Mouse (Mus musculus): ENCODE data around the gene Gpatch8. TPM values are rescaled to one million over a fixed set of nuclear protein-coding genes. Genes with fewer than 3 reads are reported as not detected.
"Not testable (repeated sequence)": the region's sequence is repeated elsewhere in the genome, so short reads cannot be mapped to it uniquely, and the experiment has no call there.

Gpatch8 gene
- total and polyA plus RNA-seq, 2 experiments from 2014 or later: 21.3 to 48.9 TPM

DNA sequence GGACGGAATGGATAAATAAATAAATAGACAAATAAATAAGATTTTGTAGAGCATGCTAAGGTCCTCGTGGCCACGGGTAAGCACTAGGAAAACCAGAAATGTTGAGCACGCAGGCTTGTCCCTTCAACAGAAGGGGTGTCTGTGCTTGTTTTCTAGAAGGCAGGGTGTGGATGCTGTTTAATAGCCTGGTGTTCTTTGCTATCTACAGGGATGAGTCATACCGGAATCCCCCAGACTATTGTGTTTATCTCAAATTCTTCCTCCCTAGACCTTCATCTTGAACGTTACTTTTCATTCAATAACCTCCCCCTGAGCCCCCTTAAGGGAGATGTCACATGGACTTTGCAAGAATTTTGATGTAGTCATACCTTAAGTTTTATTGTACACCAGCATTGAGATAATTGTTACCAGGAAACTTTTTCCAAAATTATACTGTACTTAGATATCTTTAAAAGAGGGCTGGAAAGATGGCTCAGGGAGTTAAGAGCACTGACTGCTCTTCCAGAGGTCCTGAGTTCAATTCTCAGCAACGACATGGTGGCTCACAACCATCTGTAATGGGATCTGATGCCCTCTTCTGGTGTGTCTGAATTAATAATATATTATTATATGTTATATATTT lies 12.7 kb upstream of the Gpatch8 start:
- no peak overlapping the region for H3K9ac ChIP-seq (replicated peaks; ENCODE audit: low read length)
- no peaks in the 10 kb centered on the region for H3K9me3 ChIP-seq (ENCODE audit: low read length)
- TF ChIP-seq CTCF (IDR thresholded peaks at IDR 0.05; ENCODE audit: low read depth): no peak
- DNase-seq (ENCODE audit: low spot score) (no peak), ATAC-seq (no peak)
- no peak overlapping the region for H3K27ac ChIP-seq
- WGBS: 79% methylated on average over 7 of the region's 7 CpGs
- no peaks in the 10 kb centered on the region for H3K36me3 ChIP-seq (ENCODE audit: insufficient read depth, low read length)
- no peaks in the 10 kb centered on the region for H3K4me1 ChIP-seq (ENCODE audit: insufficient read depth, low read length)
- H3K27me3 ChIP-seq (ENCODE audit: insufficient read depth, low read length): no peaks in the 10 kb centered on the region
- no peak overlapping the region for H3K4me2 ChIP-seq (ENCODE audit: low read depth, low read length)
- no peak overlapping the region for H3K4me3 ChIP-seq (ENCODE audit: low read length)

DNA sequence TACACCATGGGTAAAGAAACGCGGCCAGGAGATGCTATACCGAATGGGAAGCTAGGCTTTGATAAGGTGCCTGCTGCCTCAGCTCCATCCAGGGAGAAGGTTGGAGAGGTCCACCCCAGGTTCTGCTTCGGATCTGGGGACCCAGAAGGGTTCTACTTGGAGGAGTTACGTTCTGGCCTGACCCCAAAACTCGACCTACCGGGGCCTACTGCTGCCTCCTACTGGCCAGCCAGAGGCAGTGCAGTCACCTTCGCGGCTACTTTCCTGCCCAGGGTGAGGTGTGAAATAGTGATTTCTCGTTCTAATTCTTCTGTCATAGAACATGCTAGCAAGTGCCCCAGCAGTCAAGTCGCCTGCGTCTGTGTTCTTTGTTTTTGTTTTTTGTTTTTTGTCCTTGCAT lies 12.0 kb upstream of the Gpatch8 start:
- no peaks in the 10 kb centered on the region for H3K4me1 ChIP-seq (ENCODE audit: insufficient read depth, low read length)
- WGBS: 82% methylated on average over 12 of the region's 12 CpGs

DNA sequence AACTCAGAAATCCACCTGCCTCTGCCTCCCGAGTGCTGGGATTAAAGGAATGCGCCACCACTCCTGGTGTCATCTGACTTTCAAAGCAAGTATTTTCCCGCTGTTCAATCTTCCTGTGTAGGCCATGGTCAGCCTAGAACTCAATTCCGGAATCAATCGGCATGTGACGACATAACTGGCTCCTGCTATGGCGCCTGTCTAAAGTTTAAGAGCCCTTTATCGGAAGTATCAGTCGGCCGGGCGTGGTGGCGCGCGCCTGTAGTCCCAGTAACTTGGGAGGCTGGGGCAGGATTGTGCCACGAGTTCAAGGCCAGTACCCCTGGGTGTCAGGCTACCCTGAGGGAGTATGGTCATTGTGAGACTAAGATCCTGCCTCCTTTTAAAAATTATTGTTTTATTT lies 11.5 kb upstream of the Gpatch8 start:
- Histone ChIP-seq H3K9ac (replicated peaks; ENCODE audit: low read length) (no peak overlapping the region), H3K9me3 (ENCODE audit: low read length) (no peaks in the 10 kb centered on the region), H3K36me3 (ENCODE audit: insufficient read depth, low read length) (no peaks in the 10 kb centered on the region), H3K4me3 (ENCODE audit: low read length) (no peak overlapping the region), H3K27me3 (ENCODE audit: insufficient read depth, low read length) (no peaks in the 10 kb centered on the region), H3K4me2 (ENCODE audit: low read depth, low read length) (no peak overlapping the region), H3K4me1 (ENCODE audit: insufficient read depth, low read length) (no peaks in the 10 kb centered on the region), H3K27ac (no peak overlapping the region)
- no peak for TF ChIP-seq CTCF (IDR thresholded peaks at IDR 0.05; ENCODE audit: low read depth)
- DNase-seq (ENCODE audit: low spot score) (no peak), ATAC-seq (no peak)
- WGBS: 97% methylated on average over 15 of the region's 15 CpGs

More for the DNA sequence above, 12.0 kb upstream of the Gpatch8 start:
- TF ChIP-seq CTCF (IDR thresholded peaks at IDR 0.05; ENCODE audit: low read depth): peak; percentile 44; the same call in 1 of the 2 replicates
- no peaks in the 10 kb centered on the region for H3K36me3 ChIP-seq (ENCODE audit: insufficient read depth, low read length)
- H3K9ac ChIP-seq (replicated peaks; ENCODE audit: low read length): no peak overlapping the region
- H3K4me3 ChIP-seq (ENCODE audit: low read length): no peak overlapping the region
- H3K9me3 ChIP-seq (ENCODE audit: low read length): no peaks in the 10 kb centered on the region
- H3K27ac ChIP-seq: no peak overlapping the region
- H3K27me3 ChIP-seq (ENCODE audit: insufficient read depth, low read length): no peaks in the 10 kb centered on the region
- H3K4me2 ChIP-seq (ENCODE audit: low read depth, low read length): no peak overlapping the region
- ATAC-seq (no peak), DNase-seq (ENCODE audit: low spot score) (no peak)

DNA sequence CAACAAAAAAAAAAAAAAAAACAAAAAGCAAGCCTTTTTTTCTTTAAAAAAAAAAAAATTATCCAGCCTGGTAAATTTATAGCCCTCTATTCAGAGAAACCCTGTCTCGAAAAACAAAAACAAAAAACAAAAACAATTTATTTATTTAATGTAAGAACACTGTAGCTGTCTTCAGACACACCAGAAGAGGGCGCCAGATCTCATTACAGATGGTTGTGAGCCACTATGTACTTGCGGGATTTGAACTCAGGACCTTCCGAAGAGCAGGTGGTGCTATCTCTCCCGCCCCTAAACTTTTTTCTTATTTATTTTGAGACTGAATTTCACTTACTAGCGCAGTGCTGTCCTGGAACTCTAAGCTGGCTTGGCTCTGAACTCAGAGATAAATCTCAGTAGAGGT lies 11.0 kb upstream of the Gpatch8 start:
- no peak for ATAC-seq
- Histone ChIP-seq H3K9me3 (ENCODE audit: low read length) (no peaks in the 10 kb centered on the region), H3K27ac (no peak overlapping the region), H3K27me3 (ENCODE audit: insufficient read depth, low read length) (no peaks in the 10 kb centered on the region), H3K36me3 (ENCODE audit: insufficient read depth, low read length) (no peaks in the 10 kb centered on the region), H3K4me1 (ENCODE audit: insufficient read depth, low read length) (no peaks in the 10 kb centered on the region), H3K4me2 (ENCODE audit: low read depth, low read length) (no peak overlapping the region), H3K9ac (replicated peaks; ENCODE audit: low read length) (no peak overlapping the region), H3K4me3 (ENCODE audit: low read length) (no peak overlapping the region)
- DNase-seq (ENCODE audit: low spot score): no peak
- no peak for TF ChIP-seq CTCF (IDR thresholded peaks at IDR 0.05; ENCODE audit: low read depth)
- WGBS: 86% methylated on average over 6 of the region's 6 CpGs

DNA sequence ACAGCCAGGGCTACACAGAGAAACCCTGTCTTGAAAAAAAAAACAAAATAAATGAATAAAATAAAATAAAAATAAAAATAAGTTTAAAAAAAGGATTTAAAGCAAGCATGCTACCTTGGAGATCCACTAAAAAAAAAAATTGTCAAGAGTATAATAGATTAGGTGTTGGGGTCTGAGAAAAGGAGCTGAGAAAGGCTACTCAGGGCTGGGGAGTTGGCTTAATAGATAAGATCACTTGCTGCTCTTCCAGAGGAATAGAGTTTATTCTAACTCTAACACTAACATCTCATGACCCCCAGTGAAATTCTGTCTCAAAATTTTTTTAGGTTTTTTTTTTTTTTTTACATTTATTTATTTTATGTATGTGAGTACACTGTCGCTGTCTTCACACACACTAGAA lies 10.1 kb upstream of the Gpatch8 start:
- Histone ChIP-seq H3K27ac (no peak overlapping the region), H3K27me3 (ENCODE audit: insufficient read depth, low read length) (no peaks in the 10 kb centered on the region), H3K4me3 (ENCODE audit: low read length) (no peak overlapping the region), H3K9me3 (ENCODE audit: low read length) (no peaks in the 10 kb centered on the region), H3K36me3 (ENCODE audit: insufficient read depth, low read length) (no peaks in the 10 kb centered on the region), H3K9ac (replicated peaks; ENCODE audit: low read length) (no peak overlapping the region), H3K4me2 (ENCODE audit: low read depth, low read length) (no peak overlapping the region), H3K4me1 (ENCODE audit: insufficient read depth, low read length) (no peaks in the 10 kb centered on the region)
- TF ChIP-seq CTCF (IDR thresholded peaks at IDR 0.05; ENCODE audit: low read depth): no peak
- ATAC-seq (no peak), DNase-seq (ENCODE audit: low spot score) (no peak)
- WGBS: 96% methylated on average over 1 of the region's 1 CpGs

DNA sequence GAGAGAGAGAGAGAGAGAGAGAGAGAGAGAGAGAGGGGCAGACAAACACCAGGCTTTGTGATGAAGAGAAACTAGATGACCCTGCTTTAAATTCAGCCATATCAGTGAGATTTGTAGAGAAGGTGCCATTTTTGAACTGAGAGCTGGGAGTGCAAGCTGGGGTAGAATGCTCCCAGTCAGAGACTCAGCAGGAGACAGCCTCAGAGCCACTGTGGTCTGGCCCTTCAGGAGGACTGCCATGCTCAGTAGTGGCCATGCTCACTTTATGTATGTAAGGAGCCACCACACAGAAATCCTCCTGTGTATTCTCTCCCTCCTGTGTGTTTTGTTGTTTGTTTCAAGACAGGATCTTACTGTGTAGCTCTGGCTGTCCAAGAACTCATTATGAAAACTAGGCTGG lies 9.5 kb upstream of the Gpatch8 start:
- Histone ChIP-seq H3K27me3 (ENCODE audit: insufficient read depth, low read length) (no peaks in the 10 kb centered on the region), H3K9ac (replicated peaks; ENCODE audit: low read length) (no peak overlapping the region), H3K4me3 (ENCODE audit: low read length) (no peak overlapping the region), H3K27ac (no peak overlapping the region), H3K9me3 (ENCODE audit: low read length) (no peaks in the 10 kb centered on the region), H3K36me3 (ENCODE audit: insufficient read depth, low read length) (no peaks in the 10 kb centered on the region), H3K4me2 (ENCODE audit: low read depth, low read length) (no peak overlapping the region), H3K4me1 (ENCODE audit: insufficient read depth, low read length) (no peaks in the 10 kb centered on the region)
- no peak for TF ChIP-seq CTCF (IDR thresholded peaks at IDR 0.05; ENCODE audit: low read depth)
- no peak for ATAC-seq
- DNase-seq (ENCODE audit: low spot score): no peak

DNA sequence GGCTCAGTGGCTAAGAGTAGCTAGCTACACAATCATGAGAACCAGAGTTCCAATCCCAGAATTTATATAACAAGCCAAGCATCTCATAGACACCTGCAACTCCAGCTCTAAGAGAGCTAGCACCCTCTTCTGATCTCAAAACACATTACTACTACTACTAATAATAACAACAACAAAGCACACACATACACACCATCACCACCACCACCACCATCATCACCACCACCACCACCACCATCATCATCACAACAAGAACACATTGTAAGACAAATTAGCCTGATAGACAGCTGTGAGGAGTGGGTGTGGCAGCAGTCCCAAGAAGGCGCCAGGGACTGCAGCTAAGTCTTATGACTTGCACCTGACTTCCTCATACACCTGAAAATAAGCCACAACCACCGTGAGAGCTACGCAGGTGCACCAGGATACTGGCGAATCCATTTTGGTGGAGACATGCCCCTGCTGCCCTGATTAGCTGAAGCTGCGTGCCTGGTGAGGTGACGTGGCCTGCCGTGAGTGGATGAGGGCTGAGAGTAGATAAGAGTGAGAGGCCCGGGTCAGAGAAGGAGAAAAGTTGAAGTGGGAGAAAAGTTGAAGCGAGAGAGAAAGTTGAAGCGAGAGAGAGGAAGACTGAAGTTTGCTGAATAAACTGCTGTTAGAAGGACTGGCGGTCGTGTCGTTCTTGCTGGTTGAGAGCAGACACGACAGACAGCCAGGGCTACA lies 8.9 kb upstream of the Gpatch8 start:
- not testable (repeated sequence) for H3K9ac ChIP-seq (replicated peaks; ENCODE audit: low read length); H3K27me3 ChIP-seq (ENCODE audit: insufficient read depth, low read length); H3K9me3 ChIP-seq (ENCODE audit: low read length); H3K4me1 ChIP-seq (ENCODE audit: insufficient read depth, low read length); H3K27ac ChIP-seq; H3K36me3 ChIP-seq (ENCODE audit: insufficient read depth, low read length); H3K4me3 ChIP-seq (ENCODE audit: low read length); DNase-seq (ENCODE audit: low spot score); H3K4me2 ChIP-seq (ENCODE audit: low read depth, low read length); ATAC-seq
- 86% methylated on average over 14 of the region's 14 CpGs for WGBS

All from hindbrain, postnatal 0 days (tissue).